Mouse (Mus musculus) heart, adult 2 months (tissue): Measurements from ENCODE around the gene Zfp91. TPM values are rescaled to one million over a fixed set of nuclear protein-coding genes. Genes with fewer than 3 reads are reported as not detected.

ENCODE experiments used
- DNase-seq, 2 experiments: peaks; one replicate each; pipeline ENCODE4 v3.0.0; 2021
- H3K27ac ChIP-seq: fragments of 200-600 bp; 2 replicates; pipeline ENCODE4 v1.8.1; 2022
- H3K27me3 ChIP-seq: fragments of 200-500 bp; 2 replicates; pipeline ENCODE4 v1.6.1; 2012; ENCODE audit warnings: mild to moderate bottlenecking, low read length, inconsistent platforms, mixed read lengths; ENCODE audit not compliant: control insufficient read depth, insufficient read depth
- H3K36me3 ChIP-seq: fragments of 200-500 bp; 2 replicates; pipeline ENCODE4 v1.6.1; 2012; ENCODE audit warnings: low read length, inconsistent platforms; ENCODE audit not compliant: control insufficient read depth, insufficient read depth
- H3K4me1 ChIP-seq: fragments of 200-500 bp; 2 replicates; pipeline ENCODE4 v1.6.1; 2011; ENCODE audit warnings: low read length; ENCODE audit not compliant: control insufficient read depth, insufficient read depth
- H3K4me3 ChIP-seq: fragments of 200-600 bp; 2 replicates; pipeline ENCODE4 v1.8.1; 2022
- H3K79me2 ChIP-seq: fragments of 200-500 bp; replicated peaks from 2 replicates; pipeline ENCODE4 v1.6.1; 2012; ENCODE audit warnings: mild to moderate bottlenecking, inconsistent platforms, low read length, moderate library complexity, mixed read lengths; ENCODE audit not compliant: control insufficient read depth, insufficient read depth
- H3K9ac ChIP-seq: fragments of 200-500 bp; 2 replicates; pipeline ENCODE4 v1.6.1; 2012; ENCODE audit warnings: low read depth, mild to moderate bottlenecking, control low read depth, inconsistent platforms, low read length, mixed read lengths
- CTCF ChIP-seq: fragments of 200-600 bp; IDR thresholded peaks from 2 replicates; pipeline ENCODE4 v1.8.1; 2022; ENCODE audit warnings: antibody characterized with exemption, mild to moderate bottlenecking, moderate library complexity
- EP300 ChIP-seq: fragments of 200-500 bp; IDR thresholded peaks from 2 replicates; pipeline ENCODE4 v1.6.1; 2011; ENCODE audit warnings: low read depth, low read length, control low read depth; ENCODE audit not compliant: insufficient read depth
- POLR2A ChIP-seq: fragments of 200-500 bp; IDR thresholded peaks from 2 replicates; pipeline ENCODE4 v1.6.1; 2011; ENCODE audit warnings: mild to moderate bottlenecking, low read depth, low read length, control low read depth; ENCODE audit not compliant: insufficient read depth
- WGBS: fragments of 180-500 bp; shearing (Covaris S2); methylation state at CpG from one replicate; pipeline ENCODE4 v1.1.7; 2018; 5-methylcytosine and 5-hydroxymethylcytosine counted together
- intact Hi-C: fragments of 180-260 bp; cut with DNase I; formaldehyde crosslinking; loops from one replicate; pipeline ENCODE4 v1.15.1; 2025
- polyA plus RNA-seq: library from polyadenylated mRNA; depleted of rRNA; stranded (reverse); fragments of >200 nt; gene quantifications from 2 replicates; pipeline ENCODE4 v1.2.3, GENCODE M21; 2012
- total RNA-seq, 2 experiments: library from RNA; stranded (reverse); gene quantifications; 2 replicates each; pipeline ENCODE4 v1.2.3; 2021

Zfp91 gene
- total and polyA plus RNA-seq, 3 experiments: 17.4 to 84.5 (median 71.9) TPM

- TF ChIP-seq CTCF (no peak), POLR2A (no peak), EP300 (no peak)
- H3K36me3 ChIP-seq: no peaks in the 10 kb centered on the region
- intact Hi-C loops: no loop called here
These were observed 8.3 kb upstream of the Zfp91 start for GRCm38 (mm10) chr19:12804237-12804636.

GRCm38 (mm10) chr19:12802830-12803229 is 6.9 kb upstream of the Zfp91 start:
- no peaks in the 10 kb centered on the region for H3K4me1 ChIP-seq
- 64% methylated on average over 3 of the region's 3 CpGs for WGBS
- no peaks in the 10 kb centered on the region for H3K36me3 ChIP-seq
- no peak overlapping the region for H3K27ac ChIP-seq
- no peaks in the 10 kb centered on the region for H3K27me3 ChIP-seq
- H3K4me3 ChIP-seq: no peak overlapping the region
- TF ChIP-seq CTCF (no peak), POLR2A (no peak), EP300 (no peak)
- DNase-seq: no peak
- no peaks in the 10 kb centered on the region for H3K79me2 ChIP-seq
- H3K9ac ChIP-seq: no peak overlapping the region
- intact Hi-C loops: no loop called here

More at GRCm38 (mm10) chr19:12804237-12804636, 8.3 kb upstream of the Zfp91 start:
- Histone ChIP-seq H3K27ac (no peak overlapping the region), H3K4me3 (no peak overlapping the region), H3K79me2 (no peaks in the 10 kb centered on the region), H3K27me3 (no peaks in the 10 kb centered on the region), H3K4me1 (no peaks in the 10 kb centered on the region), H3K9ac (no peak overlapping the region)
- DNase-seq: no peak
- 58% methylated on average over 1 of the region's 1 CpGs for WGBS

- Histone ChIP-seq H3K9ac (no peak overlapping the region), H3K27me3 (no peaks in the 10 kb centered on the region), H3K36me3 (no peaks in the 10 kb centered on the region), H3K4me1 (no peaks in the 10 kb centered on the region), H3K4me3 (no peak overlapping the region), H3K27ac (no peak overlapping the region), H3K79me2 (no peaks in the 10 kb centered on the region)
- intact Hi-C loops: no loop called here
- TF ChIP-seq CTCF (no peak), EP300 (no peak), POLR2A (no peak)
- WGBS: 52% methylated on average over 3 of the region's 3 CpGs
- no peak for DNase-seq
These were observed 5.1 kb upstream of the Zfp91 start for GRCm38 (mm10) chr19:12801046-12801445.

GRCm38 (mm10) chr19:12800621-12801020 is 4.7 kb upstream of the Zfp91 start:
- H3K79me2 ChIP-seq: no peaks in the 10 kb centered on the region
- no peak overlapping the region for H3K4me3 ChIP-seq
- intact Hi-C loops: no loop called here
- H3K36me3 ChIP-seq: no peaks in the 10 kb centered on the region
- H3K4me1 ChIP-seq: no peaks in the 10 kb centered on the region
- H3K27ac ChIP-seq: no peak overlapping the region
- DNase-seq: no peak
- no peak for TF ChIP-seq EP300
- no peak for TF ChIP-seq POLR2A
- no peak for TF ChIP-seq CTCF
- H3K27me3 ChIP-seq: no peaks in the 10 kb centered on the region
- H3K9ac ChIP-seq: no peak overlapping the region
- WGBS: 53% methylated on average over 2 of the region's 2 CpGs

GRCm38 (mm10) chr19:12799081-12799480 is 3.2 kb upstream of the Zfp91 start:
- Histone ChIP-seq H3K9ac (no peak overlapping the region), H3K27ac (no peak overlapping the region), H3K27me3 (no peaks in the 10 kb centered on the region), H3K79me2 (no peaks in the 10 kb centered on the region), H3K36me3 (no peaks in the 10 kb centered on the region), H3K4me1 (no peaks in the 10 kb centered on the region), H3K4me3 (no peak overlapping the region)
- TF ChIP-seq CTCF: no peak
- no peak for TF ChIP-seq POLR2A
- TF ChIP-seq EP300: no peak
- 78% methylated on average over 3 of the region's 3 CpGs for WGBS
- intact Hi-C loops: loop anchor here (5.0 to 10.0 kb wide), 4 partner anchors 207 to 1796 kb away; partner anchors contain the start of gene Tle4
- no peak for DNase-seq

GRCm38 (mm10) chr19:12798404-12798803 is 2.5 kb upstream of the Zfp91 start:
- H3K27me3 ChIP-seq: no peaks in the 10 kb centered on the region
- intact Hi-C loops: loop anchor here (5.0 to 10.0 kb wide), 4 partner anchors 206 to 1796 kb away; partner anchors contain the start of gene Tle4
- WGBS: 70% methylated on average over 4 of the region's 4 CpGs
- no peaks in the 10 kb centered on the region for H3K36me3 ChIP-seq
- H3K9ac ChIP-seq: no peak overlapping the region
- H3K27ac ChIP-seq: no peak overlapping the region
- no peak overlapping the region for H3K4me3 ChIP-seq
- H3K79me2 ChIP-seq: no peaks in the 10 kb centered on the region
- H3K4me1 ChIP-seq: no peaks in the 10 kb centered on the region; the same call in 1 of the 2 replicates
- peak in 1 of 2 experiments; percentile 44 for DNase-seq
- no peak for TF ChIP-seq POLR2A
- TF ChIP-seq EP300: no peak
- TF ChIP-seq CTCF: no peak
